Mouse (Mus musculus) midbrain, postnatal 0 days (tissue): ENCODE results near the gene AY358078. TPM values are rescaled to one million over a fixed set of nuclear protein-coding genes. Genes with fewer than 3 reads are reported as not detected.
"Not testable (repeated sequence)": the region's sequence is repeated elsewhere in the genome, so short reads cannot be mapped to it uniquely, and the experiment has no call there.

ENCODE experiments used
- ATAC-seq: fragments of 200-750 bp; cut with Nextera tagmentation; 2 replicates; pipeline ENCODE4 v1.8.0; 2017; ENCODE audit warnings: moderate number of reproducible peaks, mild to moderate bottlenecking, moderate TSS enrichment, moderate library complexity; ENCODE audit not compliant: low FRiP score
- DNase-seq: peaks from one replicate; pipeline ENCODE4 v3.0.0-alpha.2; 2015; ENCODE audit warnings: low spot score
- H3K27ac ChIP-seq: fragments of 300-500 bp; sonication (generic); 2 replicates; pipeline ENCODE4 v1.5.1; 2014; ENCODE audit warnings: low read depth, mild to moderate bottlenecking, low read length, mixed read lengths
- H3K27me3 ChIP-seq: fragments of 300-500 bp; sonication (generic); 2 replicates; pipeline ENCODE4 v1.6.1; 2014; ENCODE audit warnings: low read length, control low read depth, mixed read lengths; ENCODE audit not compliant: insufficient read depth
- H3K36me3 ChIP-seq: fragments of 300-500 bp; sonication (generic); 2 replicates; pipeline ENCODE4 v1.6.1; 2014; ENCODE audit warnings: low read length, control low read depth, mixed read lengths; ENCODE audit not compliant: insufficient read depth
- H3K4me1 ChIP-seq: fragments of 300-500 bp; sonication (generic); 2 replicates; pipeline ENCODE4 v1.6.1; 2014; ENCODE audit warnings: mild to moderate bottlenecking, control low read depth, antibody characterized with exemption, low read length, mixed read lengths; ENCODE audit not compliant: insufficient read depth
- H3K4me2 ChIP-seq: fragments of 300-500 bp; sonication (generic); 2 replicates; pipeline ENCODE4 v1.6.1; 2014; ENCODE audit warnings: low read depth, mild to moderate bottlenecking, low read length, mixed read lengths; ENCODE audit not compliant: poor library complexity, severe bottlenecking
- H3K4me3 ChIP-seq: fragments of 300-500 bp; sonication (generic); 2 replicates; pipeline ENCODE4 v1.5.1; 2014; ENCODE audit warnings: low read depth, mild to moderate bottlenecking, low read length, moderate library complexity
- H3K9ac ChIP-seq: fragments of 300-500 bp; sonication (generic); replicated peaks from 2 replicates; pipeline ENCODE4 v1.6.1; 2014; ENCODE audit warnings: mild to moderate bottlenecking, low read length, moderate library complexity, mixed read lengths; ENCODE audit not compliant: poor library complexity, severe bottlenecking
- H3K9me3 ChIP-seq: fragments of 300-500 bp; sonication (generic); 2 replicates; pipeline ENCODE4 v1.6.1; 2016; ENCODE audit warnings: low read length, control low read depth
- CTCF ChIP-seq: IDR thresholded peaks from 2 replicates; pipeline ENCODE4 v1.5.1; 2016; ENCODE audit warnings: antibody characterized with exemption, mild to moderate bottlenecking
- WGBS: fragments of 180-500 bp; shearing (Covaris S2); extraction: QIAGEN DNeasy Blood & Tissue Kit; methylation state at CpG from one replicate; pipeline ENCODE4 v1.1.7; 2014; 5-methylcytosine and 5-hydroxymethylcytosine counted together
- polyA plus RNA-seq: library from polyadenylated mRNA; unstranded; fragments of >200 nt; fragmentation: Nextera tagmentation; extraction: Ambion mirVana; gene quantifications from 2 replicates; pipeline ENCODE4 v1.2.1, GENCODE M21; 2015
- total RNA-seq: library from RNA; depleted of rRNA; stranded (reverse); fragments of >200 nt; gene quantifications from 2 replicates; pipeline ENCODE4 v1.2.3, GENCODE M21; 2014

The AY358078 gene
- total and polyA plus RNA-seq, 2 experiments from 2014 or later, result not detected

DNA sequence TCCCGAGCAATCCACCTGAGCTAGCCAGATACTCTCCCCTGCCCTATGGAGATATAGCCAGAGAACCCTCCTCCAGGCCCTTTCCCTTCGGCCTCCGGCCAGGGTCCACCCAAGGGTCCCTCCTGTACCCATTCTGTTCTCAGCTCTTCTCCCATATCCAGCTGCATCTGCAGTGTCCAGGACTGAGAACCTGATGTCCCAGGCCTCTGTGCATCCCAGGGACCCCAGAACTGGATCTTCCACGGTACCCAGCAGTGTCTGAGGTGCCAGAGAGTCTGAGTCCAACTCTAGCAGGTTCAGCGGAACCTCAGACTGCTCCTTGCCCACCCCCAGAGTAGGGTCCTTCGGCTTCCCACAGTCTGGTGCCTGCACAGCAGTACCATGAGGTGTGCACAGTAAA, 29.3 kb downstream of the AY358078 start:
- no peak for TF ChIP-seq CTCF
- WGBS, result 84% methylated on average over 6 of the region's 6 CpGs
- no peaks in the 10 kb centered on the region for H3K36me3 ChIP-seq
- no peak overlapping the region for H3K4me3 ChIP-seq
- H3K27me3 ChIP-seq, result no peaks in the 10 kb centered on the region
- H3K9ac ChIP-seq, result no peak overlapping the region
- H3K9me3 ChIP-seq, result no peaks in the 10 kb centered on the region
- no peak for ATAC-seq
- H3K4me1 ChIP-seq, result no peaks in the 10 kb centered on the region
- no peak overlapping the region for H3K27ac ChIP-seq
- DNase-seq, result no peak
- H3K4me2 ChIP-seq, result no peak overlapping the region

DNA sequence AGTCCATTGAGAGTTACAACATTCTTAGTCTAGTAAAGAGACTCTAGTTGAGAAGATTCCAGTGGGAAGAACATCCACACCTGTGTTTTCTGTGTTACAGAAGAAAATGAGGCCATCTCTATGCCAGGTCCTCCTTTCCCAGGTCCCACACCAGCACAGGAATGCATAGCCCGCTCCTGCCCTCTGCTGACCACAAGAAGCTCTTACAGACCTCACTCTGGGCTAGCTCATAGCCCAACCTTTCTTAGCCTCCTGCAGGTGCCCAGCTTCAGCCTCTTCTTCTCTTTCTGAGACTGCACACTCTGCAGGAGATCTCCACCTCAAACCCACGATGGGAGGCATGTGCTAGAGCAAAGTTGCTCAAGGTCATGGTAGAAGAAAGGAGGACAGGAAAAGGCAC, 38.6 kb downstream of the AY358078 start:
- 31% methylated on average over 2 of the region's 2 CpGs for WGBS
- not testable (repeated sequence) for H3K4me3 ChIP-seq, DNase-seq, H3K4me1 ChIP-seq, ATAC-seq, H3K36me3 ChIP-seq, H3K9ac ChIP-seq, H3K27ac ChIP-seq, H3K9me3 ChIP-seq, H3K4me2 ChIP-seq, H3K27me3 ChIP-seq
- TF ChIP-seq CTCF, result peak; percentile 40; the same call in 1 of the 2 replicates

DNA sequence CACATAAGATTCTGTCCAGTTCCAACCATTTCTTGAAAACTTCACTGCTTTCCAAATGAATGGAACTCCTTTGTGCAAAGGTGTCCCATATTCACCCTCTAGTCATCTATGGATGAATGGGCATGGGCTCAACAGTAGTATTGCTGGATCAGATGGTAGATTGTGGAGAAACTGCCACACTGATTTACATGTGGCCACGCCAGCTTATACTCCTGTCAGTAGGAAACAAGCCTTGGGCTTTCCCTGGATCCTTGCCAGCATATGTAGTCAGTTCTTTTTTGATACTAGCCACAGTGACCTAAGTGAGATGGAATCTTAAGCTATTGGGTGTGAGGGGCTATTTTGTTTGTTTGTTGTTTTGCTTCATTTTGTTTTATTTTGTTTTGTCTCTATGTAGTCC, 42.4 kb downstream of the AY358078 start:
- Histone ChIP-seq H3K36me3 (no peaks in the 10 kb centered on the region), H3K27ac (no peak overlapping the region), H3K9ac (no peak overlapping the region), H3K4me3 (no peak overlapping the region), H3K4me2 (no peak overlapping the region), H3K27me3 (no peaks in the 10 kb centered on the region), H3K9me3 (no peaks in the 10 kb centered on the region), H3K4me1 (no peaks in the 10 kb centered on the region)
- 64% methylated on average over 1 of the region's 1 CpGs for WGBS
- ATAC-seq (no peak), DNase-seq (no peak)
- TF ChIP-seq CTCF, result no peak

DNA sequence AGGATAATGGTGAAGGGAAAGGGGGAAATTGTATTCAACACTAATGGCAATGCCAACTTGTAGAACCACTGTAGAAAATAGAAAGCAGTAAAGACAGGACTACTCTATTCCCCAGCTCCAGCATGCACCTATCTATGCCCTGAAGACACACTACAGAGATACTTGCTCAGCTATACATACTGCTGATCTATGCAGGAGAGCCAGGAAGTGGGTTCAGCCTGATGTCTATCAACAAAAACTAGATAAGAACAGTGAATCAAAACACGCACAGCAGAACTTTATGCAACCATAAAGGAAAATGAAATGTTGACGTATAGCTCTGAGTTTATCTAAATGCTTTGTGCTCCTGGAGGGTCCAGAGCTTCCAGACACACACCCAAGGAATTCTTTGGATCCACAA, 42.9 kb downstream of the AY358078 start:
- H3K4me3 ChIP-seq, result no peak overlapping the region
- 91% methylated on average over 2 of the region's 2 CpGs for whole genome bisulfite sequencing
- no peak overlapping the region for H3K27ac ChIP-seq
- no peaks in the 10 kb centered on the region for H3K4me1 ChIP-seq
- no peaks in the 10 kb centered on the region for H3K27me3 ChIP-seq
- ATAC-seq (no peak), DNase-seq (no peak)
- TF ChIP-seq CTCF, result no peak
- H3K9me3 ChIP-seq, result no peaks in the 10 kb centered on the region
- no peak overlapping the region for H3K4me2 ChIP-seq
- no peak overlapping the region for H3K9ac ChIP-seq
- no peaks in the 10 kb centered on the region for H3K36me3 ChIP-seq

DNA sequence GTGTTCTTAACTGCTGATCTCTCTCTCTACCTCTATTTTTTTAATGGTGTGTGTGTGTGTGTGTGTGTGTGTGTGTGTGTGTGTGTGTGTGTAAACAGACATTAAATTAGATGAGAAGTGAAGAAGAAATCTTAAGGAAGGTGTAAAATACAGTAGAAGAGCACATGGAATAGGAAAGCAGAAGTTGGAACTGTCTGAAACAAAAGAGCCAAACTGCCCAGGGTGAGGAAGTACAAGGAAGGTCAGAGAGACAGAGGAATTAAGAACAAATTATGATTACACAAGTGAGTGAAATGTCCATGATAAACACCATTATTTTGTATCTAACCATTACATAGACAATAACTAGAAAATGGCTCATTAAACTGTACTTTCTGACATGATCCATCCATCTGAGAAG, 44.0 kb downstream of the AY358078 start:
- Histone ChIP-seq H3K36me3 (no peaks in the 10 kb centered on the region), H3K4me2 (no peak overlapping the region), H3K9me3 (no peaks in the 10 kb centered on the region), H3K9ac (no peak overlapping the region), H3K27me3 (no peaks in the 10 kb centered on the region), H3K4me1 (no peaks in the 10 kb centered on the region), H3K27ac (no peak overlapping the region), H3K4me3 (no peak overlapping the region)
- TF ChIP-seq CTCF, result no peak
- DNase-seq (no peak), ATAC-seq (no peak)

DNA sequence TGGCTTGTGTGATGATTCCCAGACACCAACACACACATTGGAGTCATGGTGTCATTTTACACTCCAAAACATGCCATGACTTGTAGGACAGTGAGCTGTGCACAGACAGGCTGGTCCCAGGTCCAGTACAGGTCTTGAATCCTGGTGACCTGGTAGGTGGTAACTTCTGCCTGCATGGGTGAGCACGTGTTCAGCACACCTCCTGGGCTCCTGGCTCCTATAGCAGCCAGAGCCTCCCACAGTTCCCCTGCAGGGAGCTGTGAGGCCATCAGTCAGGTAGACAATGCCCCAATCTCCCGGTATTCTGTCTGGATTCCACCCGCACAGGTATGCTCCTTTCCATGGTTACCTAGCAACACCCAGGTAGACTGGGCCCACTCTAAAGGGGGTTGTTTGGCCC, 46.7 kb downstream of the AY358078 start:
- WGBS, result 62% methylated on average over 3 of the region's 3 CpGs
- ATAC-seq (no peak), DNase-seq (no peak)
- Histone ChIP-seq H3K9ac (no peak overlapping the region), H3K4me3 (no peak overlapping the region), H3K4me1 (no peaks in the 10 kb centered on the region), H3K4me2 (no peak overlapping the region), H3K27me3 (no peaks in the 10 kb centered on the region), H3K36me3 (no peaks in the 10 kb centered on the region), H3K9me3 (no peaks in the 10 kb centered on the region), H3K27ac (no peak overlapping the region)
- no peak for TF ChIP-seq CTCF
